Comparison of ENCODE assay signal across 26 mouse cellular contexts in the genomic region with DNA sequence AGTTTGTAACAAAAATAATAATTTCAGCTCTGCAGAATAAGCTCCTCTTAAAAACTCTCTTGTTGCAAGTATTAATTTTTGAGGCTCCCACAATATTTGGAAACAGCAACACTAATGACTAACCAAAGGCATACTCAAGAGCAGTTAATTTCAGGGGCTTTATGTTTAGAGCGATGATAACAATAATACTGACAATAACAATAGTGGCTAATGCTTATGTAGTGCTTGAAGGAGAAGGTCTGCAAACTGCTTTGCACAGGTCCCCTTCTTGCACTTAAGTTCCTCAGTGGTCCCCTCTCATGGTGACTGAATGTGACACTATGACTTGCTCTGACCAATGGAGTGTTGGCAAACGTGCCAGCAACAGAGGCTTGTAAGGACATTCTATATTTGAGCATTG.
"Had no signal": no experiment of that assay in that cellular context is flagged by ENCODE, and none has a peak within 500 bp of the region (broad histone marks: within the 10 kb centered on the region; RNA-seq: fewer than 3 reads in every experiment).

No protein-coding gene starts in this region.

- ATAC-seq: intestine, embryonic 16.5 days; liver, embryonic 12.5 days; midbrain, embryonic 16.5 days had no signal

- H3K27ac ChIP-seq: limb, embryonic 10.5 days; limb, embryonic 13.5 days; liver, embryonic 12.5 days; liver, embryonic 15.5 days; lung, embryonic 15.5 days; neural tube, embryonic 12.5 days; stomach, postnatal 0 days had no signal

- H3K27me3 ChIP-seq: limb, embryonic 13.5 days; liver, embryonic 12.5 days; liver, embryonic 15.5 days; lung, embryonic 15.5 days; megakaryocyte, embryonic 14.5 days; neural tube, embryonic 12.5 days had no signal

- H3K36me3 ChIP-seq: limb, embryonic 10.5 days; limb, embryonic 13.5 days; liver, embryonic 12.5 days; liver, embryonic 15.5 days; lung, embryonic 15.5 days; neural tube, embryonic 12.5 days had no signal

- H3K4me2 ChIP-seq: limb, embryonic 13.5 days; liver, embryonic 12.5 days; liver, embryonic 15.5 days; lung, embryonic 15.5 days; midbrain, embryonic 11.5 days; neural tube, embryonic 12.5 days had no signal

- H3K4me3 ChIP-seq: limb, embryonic 10.5 days; limb, embryonic 13.5 days; liver, embryonic 12.5 days; liver, embryonic 15.5 days; lung, embryonic 15.5 days; megakaryocyte, embryonic 14.5 days; neural tube, embryonic 12.5 days had no signal

- H3K9me3 ChIP-seq: limb, embryonic 10.5 days; limb, embryonic 13.5 days; liver, embryonic 12.5 days; liver, embryonic 15.5 days; lung, embryonic 15.5 days; megakaryocyte, embryonic 14.5 days; neural tube, embryonic 12.5 days had no signal

- H3K9ac ChIP-seq: limb, embryonic 13.5 days; liver, embryonic 12.5 days; liver, embryonic 15.5 days; lung, embryonic 15.5 days; neural tube, embryonic 12.5 days had no signal

- H3K4me1 ChIP-seq: liver, embryonic 12.5 days; liver, embryonic 15.5 days; lung, embryonic 15.5 days; megakaryocyte, embryonic 14.5 days had no signal

- DNase-seq: kidney, adult 18-20 months; kidney, adult 9 months; kidney, postnatal 14 days; kidney, postnatal 4 days; layer of hippocampus, postnatal 36 days; liver; lung, adult 18-20 months; lung, postnatal 10 days; lung, postnatal 36 days; right cerebral cortex, adult 18-20 months; right cerebral cortex, postnatal 14 days; right cerebral cortex, postnatal 4 days; thymus, adult 2 months; thymus, postnatal 14 days; thymus, postnatal 4 days had no signal
